Mouse (Mus musculus): Measurements from ENCODE around the gene Adh1.

Adh1 gene

DNA sequence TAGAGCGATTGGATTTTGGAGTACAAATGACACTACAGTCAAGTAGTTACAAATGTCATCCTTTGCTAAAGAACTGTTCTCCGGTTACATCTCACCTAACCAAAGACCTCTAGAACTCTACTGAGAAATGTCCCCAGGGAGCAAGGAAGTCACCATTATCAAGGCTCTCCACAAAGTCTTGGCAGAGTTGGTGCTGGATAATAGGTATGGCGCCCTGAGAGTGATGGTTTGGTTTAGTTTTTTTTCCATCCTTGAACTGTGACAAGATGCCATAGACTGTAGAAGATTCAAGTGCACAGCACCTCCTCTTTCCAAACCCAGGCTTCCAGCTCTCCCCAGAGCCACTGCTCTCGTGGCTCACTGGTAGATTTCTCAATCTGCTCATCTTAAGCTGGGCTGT, 26.9 kb downstream of the Adh1 start:
- DNase-seq (ENCODE audit: low read depth, low spot score), result no peak

DNA sequence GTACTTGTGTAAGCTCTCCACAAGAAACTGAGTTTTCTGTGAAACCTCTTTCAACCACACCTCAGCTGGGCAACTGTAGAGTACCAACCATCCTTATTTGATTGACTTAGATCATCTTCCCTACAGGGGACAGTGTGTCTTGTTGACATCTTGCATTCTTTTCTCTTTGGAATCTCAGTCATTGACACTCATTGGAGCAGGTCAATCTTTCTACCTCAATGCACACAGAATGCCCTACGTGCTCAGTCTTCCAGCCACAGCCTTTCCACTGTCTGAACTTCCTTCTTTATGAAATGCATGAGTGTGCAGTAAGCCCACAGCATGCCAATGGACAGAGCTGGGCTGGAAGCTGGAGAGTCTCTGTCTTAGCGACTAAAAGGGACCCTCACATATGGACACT, 29.9 kb downstream of the Adh1 start:
- DNase-seq (ENCODE audit: low read depth, low spot score), result no peak

DNA sequence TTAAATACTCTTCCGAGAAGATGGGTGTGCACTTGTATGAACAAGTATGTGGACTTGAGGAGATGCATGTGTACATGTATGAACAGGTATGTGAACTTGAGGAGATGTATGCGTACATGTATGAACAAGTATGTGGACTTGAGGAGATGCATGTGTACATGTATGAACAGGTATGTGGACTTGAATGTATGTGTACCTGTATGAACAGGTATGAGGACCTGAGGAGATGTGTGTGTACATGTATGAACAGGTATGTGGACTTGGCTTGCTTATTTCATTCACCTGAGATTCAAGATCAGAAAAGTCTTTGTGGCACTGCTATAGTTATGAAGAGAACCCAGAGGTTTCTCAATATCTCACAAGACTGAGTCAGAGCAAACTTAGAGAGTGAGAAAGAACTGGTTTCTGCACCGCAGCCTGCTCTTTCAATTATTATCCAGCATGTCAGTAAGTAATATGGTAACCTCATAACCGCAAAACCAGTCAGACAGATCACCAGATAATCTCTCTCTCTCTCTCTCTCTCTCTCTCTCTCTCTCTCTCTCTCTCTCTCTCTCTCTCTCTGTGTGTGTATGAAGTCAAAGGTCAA, 30.8 kb downstream of the Adh1 start:
- DNase-seq (ENCODE audit: low read depth, low spot score), result no peak

DNA sequence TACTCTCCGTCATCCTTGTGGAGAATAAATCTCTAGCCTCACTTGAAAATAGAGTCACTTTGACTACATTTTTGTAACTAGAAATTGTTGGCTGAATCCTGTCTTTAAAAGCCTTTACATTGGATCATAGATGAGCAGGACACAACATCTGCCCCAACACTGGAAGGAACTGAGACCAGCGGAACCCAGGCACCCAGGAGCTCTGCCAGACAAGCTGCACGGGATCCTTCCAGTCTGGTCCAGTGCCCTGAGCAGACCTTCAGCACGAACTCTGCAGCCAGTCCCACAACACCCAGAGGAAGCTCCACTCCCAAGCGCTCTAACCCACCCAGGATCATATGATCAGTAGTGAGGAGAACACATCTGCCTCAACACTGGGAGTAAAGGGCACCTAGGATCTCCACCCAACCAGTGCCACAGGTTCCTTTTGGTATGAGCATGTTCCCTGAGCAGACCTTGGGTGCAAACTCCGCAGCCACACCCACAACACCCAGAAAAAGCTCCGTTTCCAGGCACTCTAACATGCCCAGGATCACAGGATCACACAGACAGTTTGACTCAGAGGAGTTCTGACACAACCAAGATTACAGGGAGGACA, 32.6 kb downstream of the Adh1 start:
- no peak for DNase-seq (ENCODE audit: low read depth, low spot score)

DNA sequence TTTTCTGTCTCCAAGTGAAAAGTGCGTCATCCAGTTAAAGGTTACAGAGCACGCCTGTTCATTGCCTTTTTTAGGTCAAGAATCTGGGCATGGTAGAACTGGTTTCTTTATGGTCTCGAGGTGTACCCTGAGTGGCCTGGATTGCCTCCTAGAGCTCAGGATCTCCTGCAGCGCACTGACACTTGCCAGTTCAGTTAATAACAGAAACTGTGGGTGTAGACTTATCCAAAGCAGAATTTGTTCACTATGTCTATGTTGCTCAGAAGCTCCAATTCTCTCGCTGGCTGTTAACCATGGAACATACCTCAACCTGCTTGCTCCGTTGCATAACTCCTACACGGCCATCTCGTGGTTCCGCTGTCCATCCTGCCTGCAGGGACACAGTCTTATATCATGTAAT, 39.3 kb downstream of the Adh1 start:
- DNase-seq (ENCODE audit: low read depth, low spot score), result no peak

DNA sequence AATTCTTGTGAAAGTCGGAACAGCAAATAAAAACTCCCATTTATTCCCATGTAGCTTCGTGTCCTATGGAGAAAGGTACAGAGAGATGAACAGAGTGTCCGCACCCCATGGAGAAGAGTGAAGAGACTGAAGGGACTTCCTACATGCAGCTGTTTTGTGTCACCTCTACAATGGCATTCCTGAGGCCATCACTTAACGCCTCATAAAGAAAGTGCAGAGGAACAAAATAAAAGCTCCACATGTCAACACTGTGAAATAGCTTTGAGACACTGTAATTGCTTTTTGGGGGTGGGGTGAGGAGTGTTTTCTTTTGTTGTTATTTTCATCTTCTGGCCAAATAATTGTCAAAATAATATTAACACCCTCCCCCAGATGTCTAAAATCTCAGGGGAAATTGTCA, 41.9 kb downstream of the Adh1 start:
- DNase-seq (ENCODE audit: low read depth, low spot score), result no peak

DNA sequence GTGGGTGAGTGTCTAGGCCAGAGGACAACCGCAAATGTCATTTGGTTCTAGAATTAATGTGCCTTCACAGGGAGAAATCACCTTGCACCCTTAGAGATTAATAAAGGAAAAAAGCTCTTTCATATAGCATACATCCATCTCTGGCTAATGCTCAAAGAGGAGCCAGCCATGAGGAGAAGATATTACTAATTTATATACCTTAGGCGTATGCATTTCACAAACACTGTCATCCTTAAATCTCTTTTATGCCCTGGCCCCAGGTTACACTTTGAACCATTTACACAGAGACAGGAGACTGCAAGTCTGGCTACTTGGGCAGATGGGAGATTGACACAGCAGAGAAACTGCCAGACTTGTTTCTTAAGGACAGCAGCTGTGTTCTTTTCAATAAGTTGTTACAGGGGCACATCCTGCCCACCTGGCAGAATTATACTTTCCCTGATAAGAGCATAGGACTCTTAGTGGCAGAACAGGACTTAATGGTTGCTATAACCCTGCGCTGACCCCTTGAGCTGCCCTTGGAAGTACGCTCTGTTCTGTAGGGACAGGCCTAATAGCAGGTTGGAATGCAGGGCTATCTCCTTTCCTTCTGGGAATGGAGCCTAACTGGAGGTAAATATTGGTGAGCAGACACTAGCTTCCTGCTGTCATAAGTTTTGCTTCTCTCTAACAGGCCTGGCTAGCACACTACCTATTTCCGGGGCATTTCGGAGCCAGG, 43.1 kb downstream of the Adh1 start:
- DNase-seq (ENCODE audit: low read depth, low spot score), result no peak

DNA sequence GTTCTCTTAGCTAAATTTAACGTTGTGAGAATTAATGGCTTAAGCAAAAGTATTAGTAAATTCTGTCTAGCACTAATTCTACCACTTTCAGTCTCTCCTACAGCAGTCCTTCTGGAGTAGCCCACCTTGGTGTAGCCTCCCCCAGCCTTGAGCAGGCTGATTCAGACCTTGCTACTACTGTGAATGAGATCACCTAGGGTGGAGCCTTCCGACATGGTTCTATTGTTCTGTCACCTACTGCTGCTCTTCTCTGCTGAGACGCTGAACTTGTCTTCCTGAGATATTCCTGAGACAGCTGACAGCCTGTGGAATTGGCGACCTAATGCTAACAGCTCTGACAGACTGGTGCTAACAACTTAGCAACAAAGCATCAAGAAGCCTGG, 43.7 kb downstream of the Adh1 start:
- DNase-seq (ENCODE audit: low read depth, low spot score), result no peak

DNA sequence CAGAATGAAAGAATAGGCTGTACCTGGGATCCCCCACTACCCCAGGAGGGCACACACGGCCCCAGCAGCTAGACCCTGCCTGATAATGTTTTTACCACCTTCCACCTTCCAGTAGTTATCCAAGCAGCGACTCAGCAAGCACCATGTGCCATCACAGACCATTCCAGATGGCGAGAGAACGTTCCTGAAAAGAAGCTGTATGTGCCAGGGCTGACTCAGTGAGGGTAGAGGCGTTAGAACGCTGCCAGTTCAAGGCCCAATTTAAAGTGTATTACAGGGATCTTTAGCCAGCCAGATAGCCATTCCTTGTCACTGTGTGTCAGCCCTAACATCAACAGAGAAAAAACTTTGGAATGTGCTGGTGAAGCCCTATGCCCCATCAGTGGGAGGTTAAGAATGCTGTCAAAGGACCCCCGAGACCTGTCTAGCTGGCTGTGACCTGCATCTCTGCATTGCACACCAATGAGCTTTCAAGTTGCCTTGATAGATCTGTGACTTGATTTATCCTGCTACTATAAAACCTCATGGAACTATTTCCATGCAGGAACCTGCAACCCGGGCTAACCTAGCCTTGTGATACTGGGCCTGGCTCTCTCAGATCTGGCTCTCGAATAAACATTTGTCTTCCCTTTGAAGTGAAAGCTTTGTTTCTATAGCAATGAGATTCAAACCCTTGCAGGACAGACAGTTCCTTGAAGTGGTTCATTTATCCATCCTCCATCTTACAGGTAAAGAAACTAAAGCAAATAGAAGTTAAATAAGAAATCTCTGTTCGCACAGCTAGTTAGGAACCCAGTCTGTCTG, 44.9 kb downstream of the Adh1 start:
- no peak for DNase-seq (ENCODE audit: low read depth, low spot score)

DNA sequence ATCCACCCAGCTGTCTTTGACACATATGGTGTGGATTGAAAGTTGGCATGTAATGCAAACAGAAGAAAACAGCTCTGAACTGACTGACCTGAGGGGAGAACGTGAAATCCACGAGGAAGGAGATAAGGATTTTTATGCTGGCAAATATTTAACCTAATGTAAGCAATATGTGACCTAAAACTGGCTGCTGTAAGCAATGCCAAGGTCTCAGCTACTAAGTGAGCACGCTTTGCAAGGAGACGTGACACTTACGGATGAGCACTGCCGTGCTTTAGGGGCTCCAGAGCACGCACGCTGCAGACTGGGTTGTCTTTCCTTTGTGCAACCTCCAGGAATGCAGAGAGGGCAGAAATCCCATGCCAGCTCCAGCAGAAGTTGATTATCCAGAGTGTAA, 45.5 kb downstream of the Adh1 start:
- DNase-seq (ENCODE audit: low read depth, low spot score), result no peak

DNA sequence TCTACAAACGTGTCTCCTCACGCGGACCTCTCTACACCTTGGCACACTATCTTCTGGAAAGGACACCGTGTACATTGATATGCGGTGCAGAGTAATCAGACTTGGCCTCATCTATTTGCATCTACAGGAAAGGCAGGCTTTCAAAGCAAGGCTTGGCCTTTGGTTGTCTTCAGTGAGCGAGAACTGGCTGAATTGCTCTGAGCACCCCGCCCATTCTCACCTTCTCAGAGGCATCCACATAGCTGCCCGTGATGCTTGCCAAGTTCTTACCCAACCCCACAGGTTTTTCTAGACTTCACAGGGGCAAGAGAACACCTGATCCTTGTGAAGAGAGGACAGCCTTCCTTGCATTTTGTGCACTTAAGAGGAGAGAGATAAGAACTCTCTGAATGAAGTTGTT, 49.1 kb downstream of the Adh1 start:
- DNase-seq (ENCODE audit: low read depth, low spot score), result peak; percentile 7

DNA sequence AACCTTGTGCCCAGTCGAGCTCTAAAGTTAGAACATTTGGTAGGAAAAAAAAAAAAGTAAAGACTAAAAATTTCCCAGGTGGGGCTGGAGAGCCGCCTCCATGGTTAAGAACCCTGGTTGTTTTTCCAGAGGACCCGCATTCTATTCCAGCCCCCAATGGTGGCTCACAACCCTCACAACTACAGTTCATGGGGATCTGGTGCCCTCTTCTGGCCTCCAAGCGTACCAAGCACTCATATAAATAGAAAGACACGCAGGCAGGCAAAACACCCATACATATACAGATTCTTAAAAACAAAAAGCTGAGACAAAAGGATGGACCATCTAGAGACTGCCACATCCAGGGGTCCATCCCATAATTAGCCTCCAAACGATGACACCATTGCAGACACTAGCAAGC, 50.2 kb downstream of the Adh1 start:
- peak; percentile 28 for DNase-seq (ENCODE audit: low read depth, low spot score)

DNA sequence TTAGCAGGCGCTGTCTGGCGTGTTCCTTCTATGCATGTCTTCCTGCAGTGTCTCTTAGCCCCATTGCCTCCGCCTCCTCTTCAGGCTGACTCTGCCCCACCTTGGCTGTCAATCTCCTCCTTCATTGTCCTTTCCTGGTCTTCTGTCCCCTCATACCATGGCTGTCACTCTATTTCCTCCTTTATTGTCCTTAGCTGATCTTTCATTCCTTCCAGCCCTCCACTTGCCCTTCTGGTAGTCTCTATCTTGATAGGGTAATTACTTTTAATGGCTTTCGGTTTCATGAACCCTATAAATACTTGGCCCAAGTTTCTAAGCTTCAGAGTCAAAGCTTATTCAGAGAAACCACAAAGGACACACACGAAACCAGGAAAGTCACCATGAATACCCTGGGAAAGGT, 52.2 kb downstream of the Adh1 start, which contains the start of gene Adh6a:
Gene Adh6a (plus strand): TSS at position 322 of the 400 bp plus-strand sequence.
- no peak for DNase-seq (ENCODE audit: low read depth, low spot score)

DNA sequence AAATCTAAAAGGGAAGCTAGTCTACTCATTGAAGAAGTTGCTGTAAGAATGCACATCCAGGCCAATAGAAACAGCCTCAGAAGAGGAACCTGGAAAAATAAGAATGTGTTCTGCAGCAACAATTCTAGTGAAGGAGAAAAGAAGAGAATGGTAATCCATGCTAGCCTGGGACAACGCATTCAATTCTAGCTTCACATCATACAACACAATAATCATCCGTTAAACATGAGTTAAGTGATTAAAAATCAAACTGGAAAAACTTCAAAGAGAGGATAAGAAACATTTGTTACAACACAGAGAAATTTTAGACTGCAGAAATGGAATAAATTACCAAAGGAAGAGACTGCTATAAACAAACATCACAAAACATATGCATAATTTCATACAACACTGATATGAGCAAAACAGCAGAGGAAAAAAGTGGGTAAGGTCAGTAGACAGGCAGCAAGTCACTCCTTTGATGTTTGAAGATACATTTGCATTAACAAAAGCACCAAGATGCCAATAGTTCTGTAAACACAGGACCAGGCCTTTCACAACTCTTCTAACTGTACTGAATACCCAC, 56.2 kb downstream of the Adh1 start:
- DNase-seq (ENCODE audit: low read depth, low spot score), result no peak

DNA sequence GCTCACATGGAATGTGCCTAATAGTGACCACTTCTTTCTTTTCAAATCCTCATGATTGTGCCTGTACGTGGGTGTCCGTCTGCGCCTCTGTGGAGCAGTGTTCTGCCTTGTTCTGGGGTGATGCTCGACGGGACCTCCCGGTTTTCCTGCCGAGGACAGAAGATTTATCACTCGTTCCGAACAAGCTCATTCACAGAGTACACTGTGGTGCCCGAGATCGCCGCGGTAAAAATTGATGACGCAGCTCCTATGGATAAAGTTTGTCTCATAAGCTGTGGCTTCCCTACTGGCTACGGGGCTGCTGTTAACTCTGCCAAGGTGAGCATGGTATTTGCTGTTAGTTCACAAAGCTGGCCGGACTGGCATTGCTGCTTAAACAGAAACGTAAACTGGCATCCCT, 64.2 kb downstream of the Adh1 start:
- no peak for DNase-seq (ENCODE audit: low read depth, low spot score)

DNA sequence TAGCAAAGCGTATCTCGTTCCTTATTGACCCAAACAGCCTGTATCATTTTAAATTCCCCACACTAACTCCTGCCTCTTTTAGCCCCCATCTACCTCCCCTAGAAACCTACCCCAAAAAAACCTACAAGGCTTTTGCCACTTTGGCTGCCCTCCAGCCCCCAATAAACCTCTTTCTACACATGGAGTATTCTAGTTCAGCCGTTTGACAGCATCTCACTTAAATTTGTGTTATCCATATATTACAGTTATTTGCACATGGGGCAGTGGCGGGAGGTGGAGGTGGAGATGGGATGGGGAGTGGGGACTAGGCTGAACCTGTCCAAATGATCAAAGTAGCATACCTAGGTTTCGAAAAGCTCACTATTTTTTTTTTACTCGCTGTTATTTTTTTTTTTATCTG, 64.7 kb downstream of the Adh1 start:
- no peak for DNase-seq (ENCODE audit: low read depth, low spot score)

DNA sequence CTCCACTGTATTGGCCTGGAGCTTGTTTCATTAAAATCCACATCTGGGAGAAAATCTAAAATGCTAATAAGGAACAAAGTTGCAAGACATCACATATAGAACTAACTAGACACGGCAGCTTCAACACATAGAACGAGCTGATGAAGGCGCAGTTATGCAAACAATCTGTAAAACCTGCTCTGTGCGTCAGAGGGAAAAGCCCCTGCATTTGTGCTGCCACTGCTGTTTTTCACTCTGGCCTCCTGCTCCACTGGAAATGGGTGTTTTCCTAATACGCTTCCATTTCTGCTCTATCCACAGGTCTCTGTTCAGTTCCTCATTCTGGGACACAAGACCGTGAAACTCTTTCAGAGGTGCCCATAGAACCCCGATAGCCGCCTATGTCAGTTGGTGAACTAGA, 73.1 kb downstream of the Adh1 start:
- DNase-seq (ENCODE audit: low read depth, low spot score), result no peak

DNA sequence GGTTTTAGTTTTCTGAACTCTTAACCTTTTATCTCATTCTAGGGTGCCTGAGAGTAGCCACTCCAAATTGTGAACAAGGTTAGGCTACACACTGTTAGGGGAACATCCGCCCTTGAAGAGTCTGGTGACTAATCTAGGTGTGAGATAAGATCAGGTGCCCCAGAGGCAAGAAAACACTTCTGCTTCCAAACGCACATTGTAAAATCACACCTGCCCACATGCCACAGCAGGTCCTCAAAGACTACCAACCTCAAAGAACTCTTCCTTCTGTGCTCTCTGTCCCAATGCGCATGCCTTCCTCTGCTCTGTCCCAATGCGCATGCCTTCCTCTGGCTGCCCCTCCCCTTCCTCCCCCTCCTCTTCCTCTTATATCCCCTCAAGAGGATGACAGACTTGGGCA, 73.5 kb downstream of the Adh1 start:
- no peak for DNase-seq (ENCODE audit: low read depth, low spot score)

DNA sequence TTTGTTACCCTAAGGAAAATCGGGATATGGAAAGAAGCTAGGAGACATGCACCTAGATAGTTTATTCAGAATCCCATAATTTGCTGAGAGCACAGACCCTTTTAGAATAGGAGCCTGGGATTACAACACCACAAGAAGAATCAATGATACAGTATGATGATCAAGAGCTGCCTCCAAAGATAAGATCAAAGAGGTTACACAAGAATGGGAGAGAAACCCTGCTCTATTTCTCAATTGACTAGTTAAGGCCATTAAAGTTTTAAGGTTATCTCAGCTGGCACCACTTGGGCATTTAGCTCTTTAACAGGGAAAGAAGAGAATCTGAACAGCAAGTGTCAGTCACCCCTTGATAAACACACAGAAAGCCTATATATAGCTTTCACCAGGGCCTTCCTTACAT, 74.8 kb downstream of the Adh1 start:
- no peak for DNase-seq (ENCODE audit: low read depth, low spot score)

DNA sequence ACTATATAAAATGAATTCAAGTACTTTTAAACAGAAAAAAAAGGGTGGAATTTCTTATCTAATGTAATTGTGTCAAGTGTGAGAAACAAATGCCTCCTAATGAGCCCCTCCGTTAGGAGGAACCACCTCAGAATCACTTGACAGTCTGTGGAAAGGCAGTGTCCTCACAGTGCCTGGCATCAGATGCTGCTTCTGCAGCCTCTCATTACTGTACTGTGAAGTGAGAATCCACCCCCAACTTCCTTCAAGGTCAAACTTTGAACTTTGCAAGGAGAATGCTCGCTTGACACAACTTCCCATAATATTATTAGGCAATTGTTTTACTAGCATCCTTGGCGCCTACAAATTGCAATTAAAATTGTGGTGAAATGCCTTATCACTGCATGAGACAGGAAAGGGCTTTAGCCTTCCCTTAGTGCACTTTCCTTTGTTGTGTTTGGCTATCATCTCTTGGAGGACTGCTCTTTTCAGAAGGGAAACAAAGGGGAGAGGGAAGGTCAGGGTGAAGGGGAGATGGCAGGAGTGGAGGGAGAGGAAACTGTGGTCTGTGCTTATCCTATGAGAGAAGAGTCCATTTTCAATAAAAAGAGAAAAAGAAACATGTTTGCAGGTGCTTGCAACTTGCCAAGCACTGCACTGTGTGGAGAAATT, 75.4 kb downstream of the Adh1 start:
- no peak for DNase-seq (ENCODE audit: low read depth, low spot score)

Data from ES-CJ7 (cell line).